Mouse (Mus musculus) liver, embryonic 13.5 days (tissue): ENCODE measurements around the gene P3h4. TPM values are rescaled to one million over a fixed set of nuclear protein-coding genes. Genes with fewer than 3 reads are reported as not detected.
A peak's percentile ranks its signal among the peaks of the same experiment; 100 is the strongest.

ENCODE experiments used
- ATAC-seq: fragments of 200-750 bp; cut with Nextera tagmentation; 2 replicates; pipeline ENCODE4 v1.8.0; 2017; ENCODE audit warnings: low read depth, mild to moderate bottlenecking, moderate number of reproducible peaks, moderate library complexity
- DNase-seq: peaks from one replicate; pipeline ENCODE4 v3.0.0; 2022
- H3K27ac ChIP-seq: fragments of 300-500 bp; sonication (generic); 2 replicates; pipeline ENCODE4 v1.5.1; 2015; ENCODE audit warnings: moderate library complexity, mild to moderate bottlenecking, inconsistent platforms
- H3K27me3 ChIP-seq: fragments of 300-500 bp; sonication (generic); 2 replicates; pipeline ENCODE4 v1.6.1; 2015; ENCODE audit warnings: mild to moderate bottlenecking, inconsistent platforms
- H3K36me3 ChIP-seq: fragments of 300-500 bp; sonication (generic); 2 replicates; pipeline ENCODE4 v1.6.1; 2015; ENCODE audit warnings: mild to moderate bottlenecking, inconsistent platforms
- H3K4me1 ChIP-seq: fragments of 300-500 bp; sonication (generic); replicated peaks from 2 replicates; pipeline ENCODE4 v1.6.1; 2015; ENCODE audit warnings: inconsistent platforms
- H3K4me2 ChIP-seq: fragments of 300-500 bp; sonication (generic); 2 replicates; pipeline ENCODE4 v1.6.1; 2015; ENCODE audit warnings: inconsistent platforms, mild to moderate bottlenecking, moderate library complexity
- H3K4me3 ChIP-seq: fragments of 300-500 bp; sonication (generic); replicated peaks from 2 replicates; pipeline ENCODE4 v1.5.1; 2015; ENCODE audit warnings: mild to moderate bottlenecking, inconsistent platforms
- H3K9ac ChIP-seq: fragments of 300-500 bp; sonication (generic); 2 replicates; pipeline ENCODE4 v1.6.1; 2015; ENCODE audit warnings: mild to moderate bottlenecking, inconsistent platforms
- H3K9me3 ChIP-seq: fragments of 300-500 bp; sonication (generic); replicated peaks from 2 replicates; pipeline ENCODE4 v1.6.1; 2016; ENCODE audit warnings: inconsistent platforms
- WGBS: fragments of 180-500 bp; shearing (Covaris S2); methylation state at CpG from one replicate; pipeline ENCODE4 v1.1.7; 2015; ENCODE audit not compliant: insufficient replicate concordance; 5-methylcytosine and 5-hydroxymethylcytosine counted together
- polyA plus RNA-seq: library from polyadenylated mRNA; unstranded; fragments of >200 nt; fragmentation: Nextera tagmentation; extraction: Ambion mirVana; gene quantifications from 2 replicates; pipeline ENCODE4 v1.2.1, GENCODE M21; 2015

Gene P3h4
- polyA plus RNA-seq, 1 experiment from 2014 or later, result 6.0 TPM

DNA sequence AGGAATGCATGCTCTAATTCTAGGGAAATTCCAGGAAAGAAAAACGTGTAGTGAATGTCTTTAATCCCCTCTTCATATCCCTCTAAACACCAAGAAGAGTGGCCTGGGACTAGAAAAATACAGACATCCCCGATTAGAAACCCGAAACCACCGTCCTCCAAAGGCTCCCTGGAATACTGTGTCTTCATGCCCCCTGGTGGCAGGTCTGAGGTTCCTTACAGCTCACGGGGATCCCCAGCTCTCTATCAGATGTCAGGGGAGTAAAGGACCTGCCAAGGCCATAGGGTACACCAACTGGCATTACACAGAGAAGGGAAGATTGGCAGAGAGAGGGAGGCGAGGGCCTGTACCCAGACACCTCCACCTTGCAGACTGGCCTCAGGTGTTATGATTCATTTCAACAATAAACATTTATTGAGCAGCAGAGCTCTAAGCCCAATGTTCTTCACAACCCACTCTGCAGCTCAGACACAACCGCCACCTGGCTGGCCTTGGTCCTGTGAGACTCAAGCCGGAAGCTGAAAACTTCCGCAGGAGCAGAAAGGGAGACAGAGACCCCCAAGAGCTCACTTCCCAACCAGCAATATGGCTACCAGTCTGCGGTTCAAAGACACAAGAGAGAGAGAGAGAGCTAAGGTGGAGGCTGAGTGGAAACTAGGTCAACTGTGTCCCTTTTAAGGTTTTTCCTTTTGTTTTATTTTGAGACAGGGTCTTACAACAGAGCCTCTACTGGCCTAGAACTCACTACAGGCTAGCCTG is 6.4 kb downstream of the P3h4 start:
- WGBS, result 32% methylated on average over 10 of the region's 10 CpGs
- Histone ChIP-seq H3K9me3 (no peaks in the 10 kb centered on the region), H3K4me1 (peaks cover 10% of the 10 kb centered on the region), H3K36me3 (no peaks in the 10 kb centered on the region), H3K4me2 (no peak overlapping the region), H3K27me3 (peaks cover 11% of the 10 kb centered on the region), H3K9ac (no peak overlapping the region), H3K27ac (no peak overlapping the region), H3K4me3 (no peak overlapping the region)
- ATAC-seq (no peak), DNase-seq (peak; percentile 29)

DNA sequence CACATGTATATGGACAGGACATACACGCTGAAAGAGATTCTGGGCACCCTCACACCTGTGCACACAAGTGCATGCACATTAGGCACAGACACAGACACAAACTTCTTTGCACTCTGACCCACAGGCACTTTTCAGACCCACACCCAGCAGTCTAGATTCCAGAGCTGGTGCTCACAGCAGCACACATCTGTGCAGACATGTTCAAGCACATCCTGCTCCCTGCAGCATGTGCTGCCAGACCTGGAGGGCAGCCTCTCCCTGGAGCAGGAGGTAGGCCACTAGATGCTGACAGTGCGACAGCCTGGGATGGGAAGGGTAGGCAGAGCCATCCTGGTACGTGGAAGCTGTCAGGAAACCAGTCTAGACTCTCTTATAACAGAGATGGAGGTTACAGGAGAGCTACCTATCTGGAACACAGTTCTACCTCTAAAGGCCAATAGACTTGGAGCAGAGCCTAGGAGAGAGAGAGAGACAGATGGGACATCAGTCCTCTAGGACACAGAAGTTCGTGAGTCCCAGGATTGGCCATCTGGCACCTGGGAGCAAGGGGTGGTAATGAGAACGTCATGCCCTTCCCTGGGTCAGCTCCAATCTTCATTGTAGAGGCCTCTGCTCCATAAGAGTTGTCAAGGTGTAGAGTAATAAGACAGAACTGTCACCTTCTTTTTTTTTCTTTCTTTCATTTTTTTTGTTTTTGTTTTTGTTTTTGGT is 7.5 kb downstream of the P3h4 start:
- WGBS, result 66% methylated on average over 5 of the region's 5 CpGs
- Histone ChIP-seq H3K9ac (no peak overlapping the region), H3K36me3 (no peaks in the 10 kb centered on the region), H3K4me3 (no peak overlapping the region), H3K9me3 (no peaks in the 10 kb centered on the region), H3K27me3 (no peaks in the 10 kb centered on the region), H3K4me1 (peaks cover 18% of the 10 kb centered on the region), H3K4me2 (no peak overlapping the region), H3K27ac (no peak overlapping the region)
- ATAC-seq (no peak), DNase-seq (no peak)

DNA sequence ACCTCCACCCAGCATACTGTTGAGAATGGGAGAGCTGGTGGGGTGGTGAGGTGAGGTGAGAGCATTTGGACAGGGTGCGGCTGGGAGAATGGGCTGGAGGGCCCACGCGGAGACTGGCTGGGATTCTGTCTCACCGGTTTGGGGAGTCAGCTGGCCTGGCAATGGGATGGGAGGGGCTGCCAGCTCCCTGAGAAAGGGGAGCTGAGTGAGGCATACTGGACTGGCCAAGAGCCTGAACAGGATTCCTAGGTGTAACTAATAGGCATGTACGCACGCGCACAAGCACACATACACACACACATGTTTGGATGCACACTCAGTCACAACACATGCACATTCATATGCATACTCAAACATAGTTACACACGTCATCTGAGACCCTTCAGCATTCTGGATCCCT is 8.4 kb downstream of the P3h4 start:
- Histone ChIP-seq H3K36me3 (no peaks in the 10 kb centered on the region), H3K4me3 (no peak overlapping the region), H3K4me1 (peaks cover 27% of the 10 kb centered on the region), H3K27me3 (no peaks in the 10 kb centered on the region), H3K4me2 (no peak overlapping the region), H3K9ac (no peak overlapping the region), H3K9me3 (no peaks in the 10 kb centered on the region), H3K27ac (no peak overlapping the region)
- no peak for ATAC-seq
- 77% methylated on average over 8 of the region's 8 CpGs for WGBS
- no peak for DNase-seq

DNA sequence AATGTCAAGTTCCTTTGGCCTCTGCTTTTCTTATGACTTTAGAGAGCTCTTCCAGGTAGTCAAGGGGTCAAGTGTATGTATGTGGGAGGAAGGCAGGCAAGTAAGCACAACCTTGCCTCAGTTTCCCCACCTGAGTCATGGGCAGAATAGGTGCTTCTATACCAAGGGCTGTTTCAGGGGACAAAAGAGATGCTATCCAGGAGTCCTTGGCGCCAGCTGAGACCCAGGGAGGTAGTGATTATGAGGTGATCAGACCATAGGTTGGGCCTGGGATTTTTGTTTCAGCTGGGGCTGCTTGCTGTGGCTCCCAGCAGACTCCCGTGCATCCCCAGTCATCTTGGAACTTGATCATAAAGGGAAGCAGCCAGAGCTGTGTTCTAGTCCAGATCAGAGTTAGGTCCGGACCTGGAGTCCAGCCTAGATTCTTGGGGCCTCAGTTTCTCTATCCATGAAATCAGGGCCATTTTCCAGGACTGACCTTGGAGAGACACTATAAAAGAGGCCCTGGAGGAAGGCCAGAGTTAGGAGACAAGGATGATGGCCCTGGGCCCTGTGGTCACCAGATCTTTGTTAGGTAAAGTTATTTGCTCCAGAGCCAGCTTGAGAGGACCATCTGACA is 10.1 kb downstream of the P3h4 start:
- H3K27ac ChIP-seq, result no peak overlapping the region
- no peak for ATAC-seq
- H3K4me1 ChIP-seq, result peaks cover 37% of the 10 kb centered on the region
- no peaks in the 10 kb centered on the region for H3K9me3 ChIP-seq
- 60% methylated on average over 3 of the region's 3 CpGs for WGBS
- DNase-seq, result no peak
- H3K36me3 ChIP-seq, result no peaks in the 10 kb centered on the region
- H3K27me3 ChIP-seq, result no peaks in the 10 kb centered on the region
- no peak overlapping the region for H3K4me2 ChIP-seq
- no peak overlapping the region for H3K9ac ChIP-seq
- H3K4me3 ChIP-seq, result no peak overlapping the region

DNA sequence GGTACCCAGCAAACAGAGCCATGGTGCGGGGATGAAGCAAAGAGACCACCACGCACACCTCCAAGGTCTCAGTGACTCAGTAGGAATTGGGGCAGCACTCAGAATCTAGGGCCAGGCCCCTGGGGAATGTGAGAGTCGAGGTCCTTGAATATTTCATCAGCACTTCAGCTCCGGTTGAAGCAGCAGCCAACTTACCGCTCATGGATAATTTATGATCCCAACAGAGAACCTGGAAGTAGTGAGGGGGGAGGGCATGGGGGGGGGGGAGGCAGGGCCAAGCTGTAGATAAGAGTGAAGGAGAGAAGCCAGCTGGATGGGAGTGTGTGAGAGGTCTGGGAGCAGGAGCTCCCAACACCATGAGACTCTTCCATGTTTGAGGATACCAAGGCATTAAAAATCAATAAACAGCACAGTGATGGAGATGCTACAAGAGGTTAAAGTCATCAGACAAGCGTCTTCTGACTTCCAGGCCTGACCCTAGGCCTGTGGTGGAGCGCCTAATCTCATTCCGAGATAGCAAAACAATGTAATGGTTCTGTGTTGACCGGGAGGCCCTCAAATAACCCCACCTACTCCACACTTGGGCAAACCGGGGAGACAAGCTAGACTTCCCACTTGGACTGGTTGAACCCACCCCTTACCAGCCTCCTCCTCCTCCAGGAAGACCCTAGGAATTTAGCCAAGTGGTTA is 11.0 kb downstream of the P3h4 start:
- Histone ChIP-seq H3K4me2 (no peak overlapping the region), H3K9me3 (no peaks in the 10 kb centered on the region), H3K4me1 (peaks cover 41% of the 10 kb centered on the region), H3K9ac (no peak overlapping the region), H3K27ac (no peak overlapping the region), H3K36me3 (no peaks in the 10 kb centered on the region), H3K27me3 (no peaks in the 10 kb centered on the region), H3K4me3 (no peak overlapping the region)
- WGBS, result 57% methylated on average over 10 of the region's 10 CpGs
- ATAC-seq, result no peak
- DNase-seq, result no peak

GRCm38 (mm10) chr11:100402682-100403081 is 12.0 kb downstream of the P3h4 start:
- peaks cover 42% of the 10 kb centered on the region for H3K4me1 ChIP-seq
- peak overlapping the region; percentile 21; the same call in 1 of the 2 replicates for H3K4me2 ChIP-seq
- no peak overlapping the region for H3K27ac ChIP-seq
- no peak for ATAC-seq
- H3K27me3 ChIP-seq, result no peaks in the 10 kb centered on the region
- WGBS, result 62% methylated on average over 2 of the region's 2 CpGs
- no peaks in the 10 kb centered on the region for H3K9me3 ChIP-seq
- no peak overlapping the region for H3K4me3 ChIP-seq
- no peaks in the 10 kb centered on the region for H3K36me3 ChIP-seq
- H3K9ac ChIP-seq, result no peak overlapping the region
- no peak for DNase-seq

DNA sequence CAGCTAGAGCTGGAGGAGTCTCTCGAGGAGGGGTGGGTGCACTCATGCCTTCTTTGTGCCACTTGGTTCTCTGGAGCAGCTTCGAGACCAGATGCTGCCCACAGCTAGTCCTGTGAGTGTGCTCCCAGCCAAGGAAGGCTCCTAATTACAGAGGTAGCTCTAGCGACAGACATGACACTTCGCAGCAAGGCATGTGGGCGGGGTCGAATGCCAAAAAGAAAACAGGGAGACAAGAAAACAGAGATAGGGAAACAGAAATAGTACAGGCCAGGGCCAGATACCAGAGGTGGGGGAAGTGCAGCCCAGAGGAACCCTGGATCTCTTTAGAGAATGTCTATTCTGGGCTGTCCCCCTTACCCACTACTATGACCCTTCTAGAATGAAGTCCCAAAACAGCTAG is 12.4 kb downstream of the P3h4 start:
- Histone ChIP-seq H3K4me1 (peaks cover 47% of the 10 kb centered on the region), H3K9ac (no peak overlapping the region), H3K4me2 (peak overlapping the region; percentile 21), H3K4me3 (no peak overlapping the region), H3K36me3 (no peaks in the 10 kb centered on the region), H3K9me3 (no peaks in the 10 kb centered on the region), H3K27ac (no peak overlapping the region), H3K27me3 (peaks cover 3% of the 10 kb centered on the region; the same call in 1 of the 2 replicates)
- WGBS, result 11% methylated on average over 6 of the region's 6 CpGs
- ATAC-seq, result no peak
- DNase-seq, result peak; percentile 45

DNA sequence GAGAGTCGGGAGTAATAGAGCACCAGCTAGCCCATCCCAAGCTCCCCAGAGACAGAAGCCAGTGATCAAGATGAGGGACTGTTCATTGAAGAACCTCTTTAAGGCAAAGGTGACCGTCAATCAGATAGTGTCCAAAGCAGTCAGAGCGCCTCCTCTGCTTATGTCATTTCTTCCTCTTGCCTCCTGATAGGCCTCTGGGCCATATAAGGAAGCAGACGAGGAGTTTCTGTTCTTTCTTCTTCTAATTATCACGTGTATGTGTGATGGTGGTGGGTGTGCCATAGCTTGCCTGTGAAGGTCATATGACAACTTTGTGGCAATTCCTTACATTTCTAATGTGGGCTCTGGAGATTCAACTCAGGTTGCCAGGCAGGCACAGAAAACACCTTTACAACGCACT is 13.8 kb downstream of the P3h4 start:
- ATAC-seq, result no peak
- no peak for DNase-seq
- no peaks in the 10 kb centered on the region for H3K9me3 ChIP-seq
- H3K27me3 ChIP-seq, result peaks cover 17% of the 10 kb centered on the region
- H3K4me1 ChIP-seq, result peaks cover 60% of the 10 kb centered on the region
- no peak overlapping the region for H3K4me3 ChIP-seq
- no peaks in the 10 kb centered on the region for H3K36me3 ChIP-seq
- whole genome bisulfite sequencing, result 36% methylated on average over 6 of the region's 6 CpGs
- no peak overlapping the region for H3K9ac ChIP-seq
- no peak overlapping the region for H3K4me2 ChIP-seq
- H3K27ac ChIP-seq, result no peak overlapping the region

- WGBS, result 66% methylated on average over 12 of the region's 12 CpGs
- H3K4me1 ChIP-seq, result peaks cover 69% of the 10 kb centered on the region
- no peak for ATAC-seq
- H3K36me3 ChIP-seq, result no peaks in the 10 kb centered on the region
- H3K9ac ChIP-seq, result no peak overlapping the region
- no peak overlapping the region for H3K4me2 ChIP-seq
- H3K27ac ChIP-seq, result no peak overlapping the region
- H3K27me3 ChIP-seq, result peaks cover 26% of the 10 kb centered on the region
- DNase-seq, result no peak
- no peak overlapping the region for H3K4me3 ChIP-seq
- H3K9me3 ChIP-seq, result no peaks in the 10 kb centered on the region
Measured at GRCm38 (mm10) chr11:100399727-100400538, 14.7 kb downstream of the P3h4 start.

GRCm38 (mm10) chr11:100399320-100399719 is 15.3 kb downstream of the P3h4 start:
- no peaks in the 10 kb centered on the region for H3K36me3 ChIP-seq
- ATAC-seq (no peak), DNase-seq (no peak)
- H3K4me3 ChIP-seq, result no peak overlapping the region
- H3K27ac ChIP-seq, result no peak overlapping the region
- H3K27me3 ChIP-seq, result peaks cover 32% of the 10 kb centered on the region
- H3K9ac ChIP-seq, result no peak overlapping the region
- H3K9me3 ChIP-seq, result no peaks in the 10 kb centered on the region
- 36% methylated on average over 9 of the region's 9 CpGs for WGBS
- peaks cover 75% of the 10 kb centered on the region for H3K4me1 ChIP-seq
- H3K4me2 ChIP-seq, result no peak overlapping the region
